Mouse (Mus musculus): Measurements from ENCODE around the gene Lrrc32. TPM values are rescaled to one million over a fixed set of nuclear protein-coding genes. Genes with fewer than 3 reads are reported as not detected.

Gene Lrrc32
- total and polyA plus RNA-seq, 3 experiments = 2.3 to 23.7 (median 5.3) TPM

DNA sequence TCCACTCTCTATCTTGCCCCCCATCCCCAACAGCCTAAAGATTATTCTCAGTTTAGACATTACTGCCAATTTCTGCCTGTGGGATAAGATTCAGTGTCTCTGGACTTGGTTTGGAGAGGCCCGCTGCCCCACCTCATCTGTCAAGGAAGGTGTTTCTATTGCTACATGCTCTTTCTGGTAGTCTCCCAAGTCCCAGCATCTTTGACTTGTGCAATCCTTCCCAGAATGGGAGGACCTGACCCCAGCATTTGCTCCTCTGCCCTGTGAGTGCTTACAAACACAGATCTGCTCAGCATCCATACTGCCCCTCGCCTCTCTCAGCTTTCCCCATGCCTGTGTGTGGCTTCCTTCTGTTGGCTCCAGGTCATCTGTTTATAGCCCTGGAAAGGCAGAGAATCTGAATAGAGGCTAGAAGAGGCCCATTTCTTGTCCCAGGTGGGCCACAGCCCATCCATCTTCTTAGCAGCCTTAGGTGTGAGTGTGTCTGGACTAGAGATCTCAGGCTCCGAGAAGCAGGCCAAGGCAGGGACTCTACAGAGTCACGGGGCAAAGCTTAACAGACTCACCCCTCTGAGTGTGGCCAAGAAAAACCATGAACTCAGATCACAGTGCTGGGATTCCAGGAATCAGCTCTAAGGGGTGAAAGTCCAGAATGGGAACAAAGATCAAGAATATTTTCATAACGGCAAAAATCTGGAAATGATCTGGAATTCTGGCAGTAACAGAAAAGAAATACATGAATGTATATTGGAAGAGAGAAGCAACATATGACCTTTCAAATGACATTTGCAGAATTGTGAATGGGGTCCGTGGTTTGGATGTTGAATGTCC is 36.0 kb downstream of the Lrrc32 start:
- TF ChIP-seq CHD2 (IDR thresholded peaks at IDR 0.05; ENCODE audit: low read length) (no peak), ZKSCAN1 (IDR thresholded peaks at IDR 0.05; ENCODE audit: borderline replicate concordance, low read depth, low read length) (no peak), IRF4 (IDR thresholded peaks at IDR 0.05; ENCODE audit: low read depth, low read length) (no peak), NRF1 (IDR thresholded peaks at IDR 0.05; ENCODE audit: low read depth, low read length) (no peak), USF2 (conservative IDR thresholded peaks at IDR 0.05; ENCODE audit: low read depth, low read length) (no peak), MAX (IDR thresholded peaks at IDR 0.05; ENCODE audit: low read length) (no peak), CTCF (conservative IDR thresholded peaks at IDR 0.05 in 1 of 2, IDR thresholded peaks at IDR 0.05 in 1 of 2; ENCODE audit: low read depth in 2 of 2, low read length in 2 of 2) (no peak)
- in situ Hi-C loops (cut with MboI; ENCODE audit: low pct_ligation_motif_present, low pct_unique_long_range_greater_than_20kb, low sequenced_read_pairs) = no loop called here
- no peak overlapping the region for H3K27ac ChIP-seq (ENCODE audit: insufficient read depth, low read depth)
- no peak overlapping the region for H3K4me3 ChIP-seq (replicated peaks in 1 of 3; ENCODE audit: low read depth in 2 of 3, low read length in 2 of 3, poor library complexity in 1 of 3)
- H3K27me3 ChIP-seq (replicated peaks) = no peaks in the 10 kb centered on the region
- H3K9me3 ChIP-seq (replicated peaks; ENCODE audit: low read length) = peaks cover 2% of the 10 kb centered on the region
- no peak overlapping the region for H3K9ac ChIP-seq (ENCODE audit: insufficient read depth, low read depth)
- H3K4me1 ChIP-seq (ENCODE audit: control insufficient read depth in 1 of 2, insufficient read depth in 2 of 2) = peaks cover 9 to 23% of the 10 kb centered on the region in 2 experiments; a peak in 3 of 4 replicates
- dilution Hi-C loops (cut with MboI; ENCODE audit: extremely low pct_ligation_motif_present, extremely low pct_unique_long_range_greater_than_20kb, low sequenced_read_pairs) = no loop called here
- DNase-seq (ENCODE audit: extremely low read depth) = no peak
- no peak overlapping the region for H3K4me2 ChIP-seq (ENCODE audit: insufficient read depth, low read depth, poor library complexity, severe bottlenecking)
- no peaks in the 10 kb centered on the region for H3K36me3 ChIP-seq (replicated peaks in 1 of 2; ENCODE audit: control insufficient read depth in 1 of 2, insufficient read depth in 1 of 2, low read length in 1 of 2)
- H3K79me2 ChIP-seq (replicated peaks; ENCODE audit: control insufficient read depth, extremely low read depth, insufficient read depth, poor library complexity, severe bottlenecking) = no peaks in the 10 kb centered on the region

GRCm38 (mm10) chr7:98527085-98527484 is 38.0 kb downstream of the Lrrc32 start:
- H3K9me3 ChIP-seq (replicated peaks; ENCODE audit: low read length) = peaks cover 2% of the 10 kb centered on the region
- DNase-seq (ENCODE audit: extremely low read depth) = no peak
- no peak overlapping the region for H3K27ac ChIP-seq (ENCODE audit: insufficient read depth, low read depth)
- in situ Hi-C loops (cut with MboI; ENCODE audit: low pct_ligation_motif_present, low pct_unique_long_range_greater_than_20kb, low sequenced_read_pairs) (no loop called here), dilution Hi-C loops (cut with MboI; ENCODE audit: extremely low pct_ligation_motif_present, extremely low pct_unique_long_range_greater_than_20kb, low sequenced_read_pairs) (no loop called here)
- peaks cover 12 to 23% of the 10 kb centered on the region in 2 experiments; a peak in 3 of 4 replicates for H3K4me1 ChIP-seq (ENCODE audit: control insufficient read depth in 1 of 2, insufficient read depth in 2 of 2)
- no peak overlapping the region for H3K9ac ChIP-seq (ENCODE audit: insufficient read depth, low read depth)
- no peaks in the 10 kb centered on the region for H3K79me2 ChIP-seq (replicated peaks; ENCODE audit: control insufficient read depth, extremely low read depth, insufficient read depth, poor library complexity, severe bottlenecking)
- H3K27me3 ChIP-seq (replicated peaks) = no peaks in the 10 kb centered on the region
- no peak overlapping the region for H3K4me3 ChIP-seq (replicated peaks in 1 of 3; ENCODE audit: low read depth in 2 of 3, low read length in 2 of 3, poor library complexity in 1 of 3)
- TF ChIP-seq IRF4 (IDR thresholded peaks at IDR 0.05; ENCODE audit: low read depth, low read length) (no peak), PAX5 (IDR thresholded peaks at IDR 0.05; ENCODE audit: low read length) (no peak), POLR2AphosphoS2 (IDR thresholded peaks at IDR 0.05; ENCODE audit: low read depth, low read length) (no peak), BHLHE40 (IDR thresholded peaks at IDR 0.05; ENCODE audit: low read depth, low read length) (no peak)
- no peaks in the 10 kb centered on the region for H3K36me3 ChIP-seq (replicated peaks in 1 of 2; ENCODE audit: control insufficient read depth in 1 of 2, insufficient read depth in 1 of 2, low read length in 1 of 2)
- H3K4me2 ChIP-seq (ENCODE audit: insufficient read depth, low read depth, poor library complexity, severe bottlenecking) = no peak overlapping the region

DNA sequence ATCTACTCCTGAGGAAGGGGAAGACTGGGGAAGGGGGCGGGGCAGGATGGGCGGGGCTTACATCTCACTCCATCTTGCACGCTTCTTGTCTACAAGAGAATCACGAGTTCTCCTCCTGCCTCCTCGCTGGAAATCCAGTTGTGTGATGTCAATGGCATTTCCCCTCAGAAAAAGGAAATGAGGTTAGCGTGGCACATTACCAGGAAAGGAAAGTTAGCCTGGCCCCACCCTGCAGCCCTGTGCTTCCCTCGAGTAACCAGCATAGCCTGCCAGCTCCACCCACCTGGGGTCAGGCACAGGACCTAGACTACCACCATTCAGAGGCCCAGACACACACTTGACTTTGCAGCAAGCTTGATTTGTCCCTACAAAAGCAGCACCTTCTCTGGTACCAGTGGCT is 42.5 kb downstream of the Lrrc32 start:
- H3K27me3 ChIP-seq (replicated peaks) = peaks cover 5% of the 10 kb centered on the region
- peaks cover 26 to 39% of the 10 kb centered on the region in 2 experiments for H3K4me1 ChIP-seq (ENCODE audit: control insufficient read depth in 1 of 2, insufficient read depth in 2 of 2)
- TF ChIP-seq KAT2A (IDR thresholded peaks at IDR 0.05; ENCODE audit: insufficient replicate concordance, low read length) (no peak), ZC3H11A (IDR thresholded peaks at IDR 0.05; ENCODE audit: low read depth, low read length) (no peak), CHD2 (IDR thresholded peaks at IDR 0.05; ENCODE audit: low read length) (no peak), MAX (IDR thresholded peaks at IDR 0.05; ENCODE audit: low read length) (no peak), MXI1 (IDR thresholded peaks at IDR 0.05; ENCODE audit: low read depth, low read length) (no peak)
- no peak overlapping the region for H3K9ac ChIP-seq (ENCODE audit: insufficient read depth, low read depth)
- H3K4me2 ChIP-seq (ENCODE audit: insufficient read depth, low read depth, poor library complexity, severe bottlenecking) = no peak overlapping the region
- no peak for DNase-seq (ENCODE audit: extremely low read depth)
- H3K9me3 ChIP-seq (replicated peaks; ENCODE audit: low read length) = peaks cover 13% of the 10 kb centered on the region
- H3K79me2 ChIP-seq (replicated peaks; ENCODE audit: control insufficient read depth, extremely low read depth, insufficient read depth, poor library complexity, severe bottlenecking) = no peaks in the 10 kb centered on the region
- no peak overlapping the region for H3K27ac ChIP-seq (ENCODE audit: insufficient read depth, low read depth)
- no peak overlapping the region for H3K4me3 ChIP-seq (replicated peaks in 1 of 3; ENCODE audit: low read depth in 2 of 3, low read length in 2 of 3, poor library complexity in 1 of 3)
- dilution Hi-C loops (cut with MboI; ENCODE audit: extremely low pct_ligation_motif_present, extremely low pct_unique_long_range_greater_than_20kb, low sequenced_read_pairs) (no loop called here), in situ Hi-C loops (cut with MboI; ENCODE audit: low pct_ligation_motif_present, low pct_unique_long_range_greater_than_20kb, low sequenced_read_pairs) (no loop called here)
- no peaks in the 10 kb centered on the region for H3K36me3 ChIP-seq (replicated peaks in 1 of 2; ENCODE audit: control insufficient read depth in 1 of 2, insufficient read depth in 1 of 2, low read length in 1 of 2)

All from CH12.LX (cell line).